Mouse (Mus musculus) limb, embryonic 15.5 days (tissue): ENCODE measurements around the gene Msmp. TPM values are rescaled to one million over a fixed set of nuclear protein-coding genes. Genes with fewer than 3 reads are reported as not detected.

ENCODE experiments used
- ATAC-seq: fragments of 200-750 bp; cut with Nextera tagmentation; 2 replicates; pipeline ENCODE4 v1.8.0; 2017; ENCODE audit warnings: low read depth, moderate TSS enrichment; ENCODE audit not compliant: insufficient number of reproducible peaks, low FRiP score, low TSS enrichment
- H3K27ac ChIP-seq: fragments of 300-500 bp; sonication (generic); 2 replicates; pipeline ENCODE4 v1.5.1; 2015; ENCODE audit warnings: moderate library complexity, mild to moderate bottlenecking, inconsistent platforms
- H3K27me3 ChIP-seq: fragments of 300-500 bp; sonication (generic); 2 replicates; pipeline ENCODE4 v1.6.1; 2015; ENCODE audit warnings: inconsistent platforms
- H3K36me3 ChIP-seq: fragments of 300-500 bp; sonication (generic); 2 replicates; pipeline ENCODE4 v1.6.1; 2015; ENCODE audit warnings: inconsistent platforms
- H3K4me1 ChIP-seq: fragments of 300-500 bp; sonication (generic); 2 replicates; pipeline ENCODE4 v1.6.1; 2015; ENCODE audit warnings: inconsistent platforms
- H3K4me2 ChIP-seq: fragments of 300-500 bp; sonication (generic); 2 replicates; pipeline ENCODE4 v1.6.1; 2015; ENCODE audit warnings: mild to moderate bottlenecking, inconsistent platforms
- H3K4me3 ChIP-seq: fragments of 300-500 bp; sonication (generic); 2 replicates; pipeline ENCODE4 v1.5.1; 2015; ENCODE audit warnings: mild to moderate bottlenecking, inconsistent platforms
- H3K9ac ChIP-seq: fragments of 300-500 bp; sonication (generic); 2 replicates; pipeline ENCODE4 v1.6.1; 2015; ENCODE audit warnings: inconsistent platforms
- H3K9me3 ChIP-seq: fragments of 300-500 bp; sonication (generic); 2 replicates; pipeline ENCODE4 v1.6.1; 2016; ENCODE audit warnings: inconsistent platforms
- WGBS: fragments of 180-500 bp; shearing (Covaris S2); methylation state at CpG from one replicate; pipeline ENCODE4 v1.1.7; 2015; 5-methylcytosine and 5-hydroxymethylcytosine counted together
- polyA plus RNA-seq: library from polyadenylated mRNA; unstranded; fragments of >200 nt; fragmentation: Nextera tagmentation; extraction: Ambion mirVana; gene quantifications from 2 replicates; pipeline ENCODE4 v1.2.1, GENCODE M21; 2015

Gene Msmp
- 2.0 and 7.0 TPM in 2 replicates for polyA plus RNA-seq

GRCm38 (mm10) chr4:43584444-43585416 is at the start of gene Msmp:
Gene Msmp, minus strand, starts transcription at chr4:43584494.
- H3K27me3 ChIP-seq: no peaks in the 10 kb centered on the region
- H3K9ac ChIP-seq: no peak within 1 kb of the TSS
- no peaks in the 10 kb centered on the region for H3K9me3 ChIP-seq
- H3K27ac ChIP-seq: no peak within 1 kb of the TSS
- H3K36me3 ChIP-seq: peaks cover 41% of the 10 kb centered on the region
- H3K4me1 ChIP-seq: peaks cover 13% of the 10 kb centered on the region
- no peak for ATAC-seq
- no peak within 1 kb of the TSS for H3K4me3 ChIP-seq
- 61% methylated on average over 12 of the region's 12 CpGs for WGBS
- H3K4me2 ChIP-seq: no peak within 1 kb of the TSS

GRCm38 (mm10) chr4:43633736-43634135 is 49.4 kb upstream of the Msmp start:
- 88% methylated on average over 2 of the region's 2 CpGs for WGBS
- Histone ChIP-seq H3K4me2 (peak overlapping the region; percentile 67; the same call in 1 of the 2 replicates), H3K27me3 (no peaks in the 10 kb centered on the region), H3K9ac (no peak overlapping the region), H3K36me3 (no peaks in the 10 kb centered on the region), H3K9me3 (no peaks in the 10 kb centered on the region), H3K27ac (no peak overlapping the region), H3K4me3 (no peak overlapping the region), H3K4me1 (peaks cover 52% of the 10 kb centered on the region)
- ATAC-seq: no peak

- H3K4me3 ChIP-seq: peak overlapping the region; percentile 66; the same call in 1 of the 2 replicates
- H3K27me3 ChIP-seq: no peaks in the 10 kb centered on the region
- no peak overlapping the region for H3K9ac ChIP-seq
- no peaks in the 10 kb centered on the region for H3K36me3 ChIP-seq
- no peaks in the 10 kb centered on the region for H3K9me3 ChIP-seq
- no peak for ATAC-seq
- peaks cover 52% of the 10 kb centered on the region for H3K4me1 ChIP-seq
- WGBS: 67% methylated on average over 8 of the region's 8 CpGs
- no peak overlapping the region for H3K27ac ChIP-seq
- peak overlapping the region; percentile 67 for H3K4me2 ChIP-seq
These were observed 49.0 kb upstream of the Msmp start for GRCm38 (mm10) chr4:43633296-43633695.

GRCm38 (mm10) chr4:43631956-43632920 is 47.9 kb upstream of the Msmp start:
- Histone ChIP-seq H3K27me3 (no peaks in the 10 kb centered on the region), H3K4me1 (peaks cover 52% of the 10 kb centered on the region), H3K9me3 (no peaks in the 10 kb centered on the region), H3K36me3 (no peaks in the 10 kb centered on the region), H3K27ac (peak overlapping the region; percentile 88), H3K4me3 (peak overlapping the region; percentile 66), H3K4me2 (peak overlapping the region; percentile 67), H3K9ac (peak overlapping the region; percentile 82)
- 47% methylated on average over 42 of the region's 42 CpGs for WGBS
- peak; percentile 24; the same call in 1 of the 2 replicates for ATAC-seq

GRCm38 (mm10) chr4:43631046-43631955 is 47.0 kb upstream of the Msmp start, which contains the start of gene Npr2:
Gene Npr2, plus strand, starts transcription at chr4:43631935.
- Histone ChIP-seq H3K9ac (peak within 1 kb of the TSS; percentile 82), H3K27me3 (no peaks in the 10 kb centered on the region), H3K4me2 (peak within 1 kb of the TSS; percentile 67), H3K9me3 (no peaks in the 10 kb centered on the region), H3K36me3 (no peaks in the 10 kb centered on the region), H3K27ac (peak within 1 kb of the TSS; percentile 88), H3K4me3 (peak within 1 kb of the TSS; percentile 66), H3K4me1 (peaks cover 48% of the 10 kb centered on the region)
- under 1% methylated on average over 34 of the region's 70 CpGs for WGBS
- peak; percentile 46 for ATAC-seq

- no peaks in the 10 kb centered on the region for H3K27me3 ChIP-seq
- peak overlapping the region; percentile 66 for H3K4me3 ChIP-seq
- peak overlapping the region; percentile 67 for H3K4me2 ChIP-seq
- ATAC-seq: no peak
- no peak overlapping the region for H3K9ac ChIP-seq
- 23% methylated on average over 5 of the region's 5 CpGs for WGBS
- H3K36me3 ChIP-seq: no peaks in the 10 kb centered on the region
- H3K4me1 ChIP-seq: peaks cover 46% of the 10 kb centered on the region
- peak overlapping the region; percentile 88 for H3K27ac ChIP-seq
- no peaks in the 10 kb centered on the region for H3K9me3 ChIP-seq
These were observed 46.4 kb upstream of the Msmp start for GRCm38 (mm10) chr4:43630671-43631045.

GRCm38 (mm10) chr4:43630030-43630581 is 45.8 kb upstream of the Msmp start:
- peaks cover 43% of the 10 kb centered on the region for H3K4me1 ChIP-seq
- H3K4me3 ChIP-seq: 0 out of 2 replicates have a peak overlapping the region, but pooled peaks have one; percentile 3
- H3K4me2 ChIP-seq: no peak overlapping the region
- WGBS: 6% methylated on average over 5 of the region's 5 CpGs
- H3K9ac ChIP-seq: no peak overlapping the region
- peak overlapping the region; percentile 88 for H3K27ac ChIP-seq
- no peaks in the 10 kb centered on the region for H3K36me3 ChIP-seq
- H3K27me3 ChIP-seq: no peaks in the 10 kb centered on the region
- 0 out of 2 replicates have a peak, but pooled peaks have one; percentile 50 for ATAC-seq
- peaks cover 5% of the 10 kb centered on the region; the same call in 1 of the 2 replicates for H3K9me3 ChIP-seq

GRCm38 (mm10) chr4:43629106-43629817 is 45.0 kb upstream of the Msmp start:
- Histone ChIP-seq H3K4me1 (peaks cover 36% of the 10 kb centered on the region), H3K4me2 (no peak overlapping the region), H3K36me3 (no peaks in the 10 kb centered on the region), H3K4me3 (no peak overlapping the region), H3K9me3 (peaks cover 8% of the 10 kb centered on the region; the same call in 1 of the 2 replicates), H3K27me3 (no peaks in the 10 kb centered on the region), H3K9ac (no peak overlapping the region), H3K27ac (no peak overlapping the region)
- ATAC-seq: no peak
- WGBS: 44% methylated on average over 20 of the region's 20 CpGs

- 68% methylated on average over 4 of the region's 4 CpGs for WGBS
These were observed 36.0 kb upstream of the Msmp start for GRCm38 (mm10) chr4:43620146-43620778.

More at GRCm38 (mm10) chr4:43620146-43620778, 36.0 kb upstream of the Msmp start:
- Histone ChIP-seq H3K9ac (no peak overlapping the region), H3K4me1 (no peaks in the 10 kb centered on the region), H3K36me3 (no peaks in the 10 kb centered on the region), H3K4me2 (no peak overlapping the region), H3K9me3 (peaks cover 4% of the 10 kb centered on the region; the same call in 1 of the 2 replicates), H3K4me3 (no peak overlapping the region), H3K27me3 (no peaks in the 10 kb centered on the region), H3K27ac (no peak overlapping the region)
- no peak for ATAC-seq
